Mouse (Mus musculus) embryonic fibroblast, embryonic 13.5 days (primary cell): ENCODE data around the gene Mup11. TPM values are rescaled to one million over a fixed set of nuclear protein-coding genes. Genes with fewer than 3 reads are reported as not detected.
"Not testable (repeated sequence)": the region's sequence is repeated elsewhere in the genome, so short reads cannot be mapped to it uniquely, and the experiment has no call there.

Experiments
- H3K27ac ChIP-seq: 2 replicates; pipeline ENCODE4 v1.5.1; 2012; ENCODE audit warnings: low read length, control low read depth, inconsistent platforms; ENCODE audit not compliant: insufficient read depth
- H3K4me1 ChIP-seq: 2 replicates; pipeline ENCODE4 v1.6.1; 2011; ENCODE audit warnings: low read length; ENCODE audit not compliant: control insufficient read depth, insufficient read depth
- H3K4me3 ChIP-seq: 2 replicates; pipeline ENCODE4 v1.5.1; 2011; ENCODE audit warnings: mild to moderate bottlenecking, control low read depth, low read length; ENCODE audit not compliant: insufficient read depth
- polyA plus RNA-seq: library from polyadenylated mRNA; stranded (reverse); fragments of >200 nt; gene quantifications from 2 replicates; pipeline ENCODE4 v1.2.4, GENCODE M21; 2011; ENCODE audit warnings: low read depth; ENCODE audit not compliant: missing spikeins, insufficient read length

Gene Mup11
- polyA plus RNA-seq: not detected in 2 replicates

GRCm38 (mm10) chr4:60662311-60662710 is at the start of gene Mup11:
Mup11 (minus strand) TSS chr4:60662411.
- H3K27ac ChIP-seq, H3K4me3 ChIP-seq, H3K4me1 ChIP-seq: not testable (repeated sequence)

Other genes starting within 250 kb of the Mup11 start
- not detected in 2 replicates for gene Mup9, start 240.5 kb downstream of the Mup11 start, polyA plus RNA-seq
- gene Mup1, start 160.5 kb downstream of the Mup11 start, polyA plus RNA-seq: not detected in 2 replicates
- not detected in 2 replicates for gene Mup10, start 80.2 kb downstream of the Mup11 start, polyA plus RNA-seq
- not detected in 2 replicates for gene Mup12, start 78.9 kb upstream of the Mup11 start, polyA plus RNA-seq
- gene Mup22, start 159.1 kb upstream of the Mup11 start, polyA plus RNA-seq: not detected in 2 replicates